Mouse (Mus musculus): Measurements from ENCODE around the gene Vps13d. TPM values are rescaled to one million over a fixed set of nuclear protein-coding genes. Genes with fewer than 3 reads are reported as not detected.
"Not testable (repeated sequence)": the region's sequence is repeated elsewhere in the genome, so short reads cannot be mapped to it uniquely, and the experiment has no call there.

Vps13d gene
- polyA plus RNA-seq, 1 experiment from 2014 or later = 7.9 TPM

GRCm38 (mm10) chr4:145187619-145188018 is 7.2 kb downstream of the Vps13d start:
- H3K27me3 ChIP-seq = no peaks in the 10 kb centered on the region
- H3K9ac ChIP-seq (replicated peaks) = no peak overlapping the region
- 72% methylated on average over 2 of the region's 2 CpGs for WGBS
- ATAC-seq (ENCODE audit: low FRiP score, low read depth) = no peak
- H3K4me3 ChIP-seq = no peak overlapping the region
- no peak overlapping the region for H3K4me2 ChIP-seq (replicated peaks)
- H3K9me3 ChIP-seq = no peaks in the 10 kb centered on the region
- no peak overlapping the region for H3K27ac ChIP-seq (replicated peaks)
- 0 out of 2 replicates have a peak, but pooled peaks cover 2% of the 10 kb centered on the region for H3K4me1 ChIP-seq
- peaks cover 55% of the 10 kb centered on the region for H3K36me3 ChIP-seq

GRCm38 (mm10) chr4:145178918-145179549 is 15.8 kb downstream of the Vps13d start:
- Histone ChIP-seq H3K4me1 (no peaks in the 10 kb centered on the region), H3K9me3 (no peaks in the 10 kb centered on the region)

GRCm38 (mm10) chr4:145165542-145165941 is 29.3 kb downstream of the Vps13d start:
- H3K36me3 ChIP-seq = peaks cover 87% of the 10 kb centered on the region
- 93% methylated on average over 3 of the region's 3 CpGs for WGBS
- not testable (repeated sequence) for H3K4me3 ChIP-seq; ATAC-seq (ENCODE audit: low FRiP score, low read depth); H3K27me3 ChIP-seq; H3K4me2 ChIP-seq (replicated peaks); H3K9me3 ChIP-seq; H3K9ac ChIP-seq (replicated peaks); H3K4me1 ChIP-seq; H3K27ac ChIP-seq (replicated peaks)

More at GRCm38 (mm10) chr4:145178918-145179549, 15.8 kb downstream of the Vps13d start:
- Histone ChIP-seq H3K27me3 (no peaks in the 10 kb centered on the region), H3K27ac (replicated peaks) (no peak overlapping the region), H3K4me3 (no peak overlapping the region), H3K36me3 (peaks cover 47% of the 10 kb centered on the region), H3K4me2 (replicated peaks) (no peak overlapping the region), H3K9ac (replicated peaks) (no peak overlapping the region)
- no peak for ATAC-seq (ENCODE audit: low FRiP score, low read depth)
- 94% methylated on average over 5 of the region's 5 CpGs for WGBS

- 90% methylated on average over 4 of the region's 4 CpGs for WGBS
- Histone ChIP-seq H3K4me1 (no peaks in the 10 kb centered on the region), H3K27ac (replicated peaks) (no peak overlapping the region), H3K4me3 (no peak overlapping the region), H3K9ac (replicated peaks) (no peak overlapping the region), H3K9me3 (no peaks in the 10 kb centered on the region), H3K27me3 (no peaks in the 10 kb centered on the region), H3K36me3 (peaks cover 85% of the 10 kb centered on the region), H3K4me2 (replicated peaks) (no peak overlapping the region)
- no peak for ATAC-seq (ENCODE audit: low FRiP score, low read depth)
Measured at GRCm38 (mm10) chr4:145164111-145164510, 30.7 kb downstream of the Vps13d start.

- H3K27me3 ChIP-seq = no peaks in the 10 kb centered on the region
- no peak overlapping the region for H3K9ac ChIP-seq (replicated peaks)
- H3K36me3 ChIP-seq = peaks cover 86% of the 10 kb centered on the region
- H3K9me3 ChIP-seq = no peaks in the 10 kb centered on the region
- no peak overlapping the region for H3K4me2 ChIP-seq (replicated peaks)
- no peak overlapping the region for H3K27ac ChIP-seq (replicated peaks)
- no peaks in the 10 kb centered on the region for H3K4me1 ChIP-seq
- H3K4me3 ChIP-seq = no peak overlapping the region
- no peak for ATAC-seq (ENCODE audit: low FRiP score, low read depth)
- WGBS = 93% methylated on average over 1 of the region's 1 CpGs
Measured at GRCm38 (mm10) chr4:145161243-145161642, 33.6 kb downstream of the Vps13d start.

GRCm38 (mm10) chr4:145155956-145156355 is 38.8 kb downstream of the Vps13d start:
- Histone ChIP-seq H3K4me2 (replicated peaks) (no peak overlapping the region), H3K27ac (replicated peaks) (no peak overlapping the region), H3K9me3 (no peaks in the 10 kb centered on the region), H3K27me3 (no peaks in the 10 kb centered on the region), H3K36me3 (peaks cover 80% of the 10 kb centered on the region), H3K4me3 (no peak overlapping the region), H3K9ac (replicated peaks) (no peak overlapping the region), H3K4me1 (no peaks in the 10 kb centered on the region)
- peak; percentile 77 for ATAC-seq (ENCODE audit: low FRiP score, low read depth)
- WGBS = 49% methylated on average over 8 of the region's 8 CpGs

- H3K36me3 ChIP-seq = peaks cover 61% of the 10 kb centered on the region
- no peak overlapping the region for H3K4me2 ChIP-seq (replicated peaks)
- no peak overlapping the region for H3K4me3 ChIP-seq
- no peak overlapping the region for H3K27ac ChIP-seq (replicated peaks)
- WGBS = 96% methylated on average over 1 of the region's 1 CpGs
- no peaks in the 10 kb centered on the region for H3K4me1 ChIP-seq
- no peak for ATAC-seq (ENCODE audit: low FRiP score, low read depth)
- H3K9me3 ChIP-seq = no peaks in the 10 kb centered on the region
- no peak overlapping the region for H3K9ac ChIP-seq (replicated peaks)
- no peaks in the 10 kb centered on the region for H3K27me3 ChIP-seq
Measured at GRCm38 (mm10) chr4:145151103-145151486, 43.7 kb downstream of the Vps13d start.

- H3K36me3 ChIP-seq = peaks cover 55% of the 10 kb centered on the region
Measured at GRCm38 (mm10) chr4:145150345-145151102, 44.3 kb downstream of the Vps13d start.

GRCm38 (mm10) chr4:145147006-145147961 is 47.5 kb downstream of the Vps13d start:
- Histone ChIP-seq H3K9me3 (no peaks in the 10 kb centered on the region), H3K4me1 (no peaks in the 10 kb centered on the region), H3K4me3 (no peak overlapping the region), H3K27ac (replicated peaks) (no peak overlapping the region), H3K27me3 (no peaks in the 10 kb centered on the region), H3K4me2 (replicated peaks) (no peak overlapping the region), H3K36me3 (peaks cover 56% of the 10 kb centered on the region), H3K9ac (replicated peaks) (no peak overlapping the region)
- ATAC-seq (ENCODE audit: low FRiP score, low read depth) = no peak
- 79% methylated on average over 5 of the region's 5 CpGs for WGBS

More at GRCm38 (mm10) chr4:145150345-145151102, 44.3 kb downstream of the Vps13d start:
- Histone ChIP-seq H3K4me3 (no peak overlapping the region), H3K9me3 (no peaks in the 10 kb centered on the region), H3K9ac (replicated peaks) (no peak overlapping the region), H3K4me2 (replicated peaks) (no peak overlapping the region), H3K4me1 (no peaks in the 10 kb centered on the region), H3K27ac (replicated peaks) (no peak overlapping the region), H3K27me3 (no peaks in the 10 kb centered on the region)
- ATAC-seq (ENCODE audit: low FRiP score, low read depth) = no peak
- 75% methylated on average over 5 of the region's 5 CpGs for WGBS

GRCm38 (mm10) chr4:145143533-145143932 is 51.3 kb downstream of the Vps13d start:
- WGBS = 92% methylated on average over 5 of the region's 5 CpGs
- Histone ChIP-seq H3K9me3 (no peaks in the 10 kb centered on the region), H3K9ac (replicated peaks) (no peak overlapping the region), H3K27ac (replicated peaks) (no peak overlapping the region), H3K4me1 (no peaks in the 10 kb centered on the region), H3K4me3 (no peak overlapping the region), H3K27me3 (no peaks in the 10 kb centered on the region), H3K36me3 (peaks cover 76% of the 10 kb centered on the region), H3K4me2 (replicated peaks) (no peak overlapping the region)
- no peak for ATAC-seq (ENCODE audit: low FRiP score, low read depth)

GRCm38 (mm10) chr4:145136705-145137104 is 58.1 kb downstream of the Vps13d start:
- Histone ChIP-seq H3K4me3 (no peak overlapping the region), H3K27ac (replicated peaks) (no peak overlapping the region), H3K27me3 (no peaks in the 10 kb centered on the region), H3K36me3 (peaks cover 70% of the 10 kb centered on the region), H3K9ac (replicated peaks) (no peak overlapping the region), H3K4me2 (replicated peaks) (no peak overlapping the region), H3K9me3 (no peaks in the 10 kb centered on the region), H3K4me1 (0 out of 2 replicates have a peak, but pooled peaks cover 2% of the 10 kb centered on the region)
- no peak for ATAC-seq (ENCODE audit: low FRiP score, low read depth)
- WGBS = 93% methylated on average over 1 of the region's 1 CpGs

All from midbrain, embryonic 12.5 days (tissue).